Mouse (Mus musculus): ENCODE measurements around the gene Txnrd3. TPM values are rescaled to one million over a fixed set of nuclear protein-coding genes. Genes with fewer than 3 reads are reported as not detected.

The Txnrd3 gene
- 4.0 to 5.7 TPM (median 4.6 TPM) in 4 replicates for total RNA-seq (2023; ENCODE audit: inconsistent age)

DNA sequence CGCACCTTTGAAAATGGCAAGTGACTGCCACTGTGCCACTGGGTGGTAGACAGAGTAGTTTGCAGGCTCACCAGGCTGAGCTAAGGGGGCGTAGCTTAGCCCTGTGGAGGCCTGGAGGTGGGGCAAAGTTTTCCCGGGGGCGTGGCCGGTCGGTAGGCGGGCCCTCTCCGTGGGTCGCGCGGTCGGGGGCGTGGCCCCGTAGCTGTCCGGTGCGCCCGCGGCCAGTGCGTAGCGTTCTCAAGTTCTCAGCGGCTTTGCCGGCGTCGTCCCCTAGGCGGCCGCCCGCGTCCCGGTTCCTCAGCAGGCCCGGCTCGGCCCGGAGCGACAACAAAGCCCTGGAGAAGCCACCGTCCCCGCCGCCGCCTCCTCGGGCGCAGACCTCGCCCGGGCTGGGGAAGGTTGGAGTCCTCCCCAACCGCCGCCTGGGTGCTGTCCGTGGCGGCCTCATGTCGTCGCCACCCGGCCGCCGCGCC, at the start of gene Txnrd3:
Txnrd3 (plus strand) TSS at position 191 of the 473 bp plus-strand sequence.

DNA sequence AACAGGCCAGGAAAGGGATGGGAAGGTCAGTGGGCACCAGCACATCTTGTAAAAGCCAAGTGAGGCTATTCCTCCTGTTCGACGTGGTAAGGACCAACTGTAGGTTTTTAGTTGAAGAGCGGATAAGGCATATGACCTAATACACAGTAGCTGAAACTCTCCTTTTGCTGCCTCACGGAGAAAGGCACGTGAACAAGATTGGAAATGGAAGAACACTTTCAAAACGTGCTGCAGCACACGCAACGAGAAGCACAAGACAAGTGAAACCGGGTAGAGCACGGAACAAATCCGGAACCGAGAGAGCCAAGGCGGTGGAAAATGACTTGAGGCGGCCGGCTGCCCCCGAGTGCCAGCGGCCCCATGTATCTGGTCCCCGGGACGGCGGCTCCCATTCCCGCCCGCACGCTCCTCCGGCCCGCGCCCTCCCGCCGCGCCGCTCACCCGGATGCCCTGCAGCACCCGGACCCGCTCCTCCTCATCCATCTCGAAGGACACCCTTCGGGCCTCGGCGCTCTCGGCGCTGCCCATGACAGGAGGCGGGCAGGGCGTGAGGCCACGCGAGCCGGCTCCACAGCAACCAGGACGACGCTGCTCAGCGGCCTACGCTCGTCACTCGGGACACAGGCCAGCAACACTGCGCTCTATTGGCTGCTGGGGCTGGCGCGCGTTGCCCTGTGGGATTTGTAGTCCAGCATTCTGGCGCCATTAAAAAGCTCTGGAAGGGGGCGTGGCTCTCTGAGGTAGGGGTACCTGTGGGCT, 48.6 kb upstream of the Txnrd3 start, which contains the start of gene Chchd6:
Chchd6 (minus strand) TSS at position 635 of the 759 bp plus-strand sequence.

DNA sequence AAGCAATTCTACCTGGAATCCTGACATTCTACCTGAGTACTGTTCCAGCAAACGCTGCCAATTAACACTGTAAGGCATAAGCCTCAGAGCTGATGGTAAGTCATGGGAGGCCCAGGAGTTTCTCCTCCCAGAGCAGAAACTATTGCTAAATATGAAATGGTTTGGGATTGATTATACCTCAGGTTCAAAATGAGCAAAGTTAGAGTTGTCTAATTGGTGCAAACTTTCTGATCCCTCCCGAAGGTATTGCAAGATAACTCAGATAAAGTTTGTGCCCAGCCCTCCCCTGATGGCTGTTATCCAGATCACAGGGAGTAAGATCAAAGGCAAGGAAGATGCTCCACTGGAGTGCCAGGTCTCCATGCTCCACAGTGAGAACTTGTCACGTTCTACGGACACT, 63.5 kb downstream of the Txnrd3 start, which contains the start of gene Vmn1r40:
Vmn1r40 (plus strand) TSS at position 301 of the 400 bp plus-strand sequence.

Other genes starting within 250 kb of the Txnrd3 start
- 1.8 to 4.5 TPM (median 4.1 TPM) in 4 replicates for gene Chchd6, start 48.3 kb upstream of the Txnrd3 start, total RNA-seq (2023; ENCODE audit: inconsistent age)
- gene Vmn1r40, start 63.6 kb downstream of the Txnrd3 start, total RNA-seq (2023; ENCODE audit: inconsistent age): not detected in 4 replicates
- not detected in 4 replicates for gene Vmn1r41, start 96.8 kb downstream of the Txnrd3 start, total RNA-seq (2023; ENCODE audit: inconsistent age)
- not detected in 4 replicates for gene Vmn1r42, start 232.4 kb downstream of the Txnrd3 start, total RNA-seq (2023; ENCODE audit: inconsistent age)
- gene Vmn1r43, start 232.4 kb downstream of the Txnrd3 start, total RNA-seq (2023; ENCODE audit: inconsistent age): not detected in 4 replicates
- not detected in 4 replicates for gene Vmn1r44, start 239.7 kb downstream of the Txnrd3 start, total RNA-seq (2023; ENCODE audit: inconsistent age)